Mouse (Mus musculus) spleen, adult 2 months (tissue): Measurements from ENCODE around the gene Hsph1.

Experiments
- CTCF ChIP-seq: fragments of 200-500 bp; IDR thresholded peaks from 2 replicates; pipeline ENCODE4 v1.5.1; 2011; ENCODE audit warnings: mild to moderate bottlenecking, inconsistent platforms; ENCODE audit not compliant: insufficient read depth, insufficient read length, insufficient replicate concordance; ENCODE audit errors: extremely low read depth
- POLR2A ChIP-seq: fragments of 200-500 bp; IDR thresholded peaks from 2 replicates; pipeline ENCODE4 v1.6.1; 2011; ENCODE audit warnings: low read depth, low read length, inconsistent platforms

- TF ChIP-seq CTCF (no peak), POLR2A (no peak)
These were observed 6.8 kb upstream of the Hsph1 start for GRCm38 (mm10) chr5:149642783-149643509.
